Mouse (Mus musculus) megakaryocyte progenitor cell, adult 5-6 weeks (primary cell): ENCODE results near the gene Rbm18. TPM values are rescaled to one million over a fixed set of nuclear protein-coding genes. Genes with fewer than 3 reads are reported as not detected.
"Not testable (repeated sequence)": the region's sequence is repeated elsewhere in the genome, so short reads cannot be mapped to it uniquely, and the experiment has no call there.

Experiments
- ATAC-seq: replicated peaks from 2 replicates; pipeline ENCODE4 v1.8.0; 2016; ENCODE audit warnings: mild to moderate bottlenecking, moderate TSS enrichment, inconsistent platforms; ENCODE audit not compliant: poor library complexity
- total RNA-seq, 2 experiments: library from RNA; stranded (forward) in 1 of 2; stranded (reverse) in 1 of 2; fragments of 157-497, 149-512 nt in 1 of 2; fragments of 200-1000 nt in 1 of 2; gene quantifications; 2 replicates each; pipeline versions ENCODE4 v1.2.3 to v1.2.4; 2015 to 2017

The Rbm18 gene
- total RNA-seq (2015) = 32.7 and 34.3 TPM in 2 replicates
- total RNA-seq (2017) = 21.0 and 22.2 TPM in 2 replicates

GRCm38 (mm10) chr2:36136300-36136941 is at the start of gene Rbm18, which contains the start of gene Mrrf:
TSS of gene Rbm18 (minus strand) at chr2:36136773.
TSS of gene Mrrf (plus strand) at chr2:36136389.
- peak; percentile 96 for ATAC-seq

GRCm38 (mm10) chr2:36184876-36185275 is 48.3 kb upstream of the Rbm18 start:
- ATAC-seq = no peak

- no peak for ATAC-seq
These were observed 47.6 kb upstream of the Rbm18 start for GRCm38 (mm10) chr2:36184192-36184591.

GRCm38 (mm10) chr2:36183278-36183677 is 46.7 kb upstream of the Rbm18 start:
- ATAC-seq = no peak

GRCm38 (mm10) chr2:36181587-36182368 is 45.2 kb upstream of the Rbm18 start:
- not testable (repeated sequence) for ATAC-seq

- ATAC-seq = no peak
These were observed 42.9 kb upstream of the Rbm18 start for GRCm38 (mm10) chr2:36179487-36179886.

GRCm38 (mm10) chr2:36172574-36172973 is 36.0 kb upstream of the Rbm18 start:
- no peak for ATAC-seq

GRCm38 (mm10) chr2:36172136-36172535 is 35.6 kb upstream of the Rbm18 start:
- 0 out of 2 replicates have a peak, but pooled peaks have one; percentile 9 for ATAC-seq

GRCm38 (mm10) chr2:36169176-36169575 is 32.6 kb upstream of the Rbm18 start:
- no peak for ATAC-seq

- ATAC-seq = no peak
These were observed 31.5 kb upstream of the Rbm18 start for GRCm38 (mm10) chr2:36167990-36168618.

GRCm38 (mm10) chr2:36159336-36159735 is 22.8 kb upstream of the Rbm18 start:
- no peak for ATAC-seq

- no peak for ATAC-seq
These were observed 20.9 kb upstream of the Rbm18 start for GRCm38 (mm10) chr2:36157461-36157860.

GRCm38 (mm10) chr2:36152401-36152800 is 15.8 kb upstream of the Rbm18 start:
- not testable (repeated sequence) for ATAC-seq

GRCm38 (mm10) chr2:36148876-36149365 is 12.3 kb upstream of the Rbm18 start:
- no peak for ATAC-seq

GRCm38 (mm10) chr2:36139096-36139495 is 2.5 kb upstream of the Rbm18 start:
- ATAC-seq = no peak

GRCm38 (mm10) chr2:36135887-36136286 is 686 bp downstream of the Rbm18 start:
- no peak for ATAC-seq

- no peak for ATAC-seq
These were observed 7.5 kb downstream of the Rbm18 start for GRCm38 (mm10) chr2:36129051-36129450.

- ATAC-seq = no peak
These were observed 8.6 kb downstream of the Rbm18 start for GRCm38 (mm10) chr2:36127973-36128372.

GRCm38 (mm10) chr2:36126795-36127429 is 9.7 kb downstream of the Rbm18 start:
- 0 out of 2 replicates have a peak, but pooled peaks have one; percentile 31 for ATAC-seq

GRCm38 (mm10) chr2:36112632-36113031 is 23.9 kb downstream of the Rbm18 start:
- ATAC-seq = no peak

GRCm38 (mm10) chr2:36108615-36109014 is 28.0 kb downstream of the Rbm18 start:
- no peak for ATAC-seq
